Mouse (Mus musculus) testis, adult 2 months (tissue): Measurements from ENCODE around the gene Ces2e.

ENCODE experiments used
- CTCF ChIP-seq: fragments of 200-500 bp; IDR thresholded peaks from 2 replicates; pipeline ENCODE4 v1.5.1; 2012; ENCODE audit warnings: low read depth, mild to moderate bottlenecking, inconsistent platforms, low read length, moderate library complexity; ENCODE audit not compliant: control insufficient read depth, insufficient read depth, insufficient replicate concordance
- POLR2A ChIP-seq: fragments of 200-500 bp; IDR thresholded peaks from 2 replicates; pipeline ENCODE4 v1.6.1; 2012; ENCODE audit warnings: low read depth, mild to moderate bottlenecking, inconsistent platforms, low read length, moderate library complexity; ENCODE audit not compliant: control insufficient read depth

GRCm38 (mm10) chr8:104901746-104902145, 24.3 kb upstream of the Ces2e start:
- TF ChIP-seq CTCF, result no peak
- TF ChIP-seq POLR2A, result no peak
